Mouse (Mus musculus) stomach, postnatal 0 days (tissue): ENCODE results near the gene Aldh1l1.

ENCODE experiments used
- CTCF ChIP-seq: IDR thresholded peaks from 2 replicates; pipeline ENCODE4 v1.5.1; 2016; ENCODE audit warnings: antibody characterized with exemption, low read depth, mild to moderate bottlenecking, moderate library complexity
- EP300 ChIP-seq: optimal IDR thresholded peaks from 2 replicates; pipeline ENCODE3; 2016; ENCODE audit warnings: antibody characterized with exemption

GRCm38 (mm10) chr6:90476941-90477518 is 9.2 kb upstream of the Aldh1l1 start:
- TF ChIP-seq CTCF (no peak), EP300 (no peak)
